Mouse (Mus musculus): ENCODE measurements around the gene Ate1. TPM values are rescaled to one million over a fixed set of nuclear protein-coding genes. Genes with fewer than 3 reads are reported as not detected.

Gene Ate1
- total RNA-seq (2023): 10 to 100 TPM; 35.6 to 37.0 TPM

DNA sequence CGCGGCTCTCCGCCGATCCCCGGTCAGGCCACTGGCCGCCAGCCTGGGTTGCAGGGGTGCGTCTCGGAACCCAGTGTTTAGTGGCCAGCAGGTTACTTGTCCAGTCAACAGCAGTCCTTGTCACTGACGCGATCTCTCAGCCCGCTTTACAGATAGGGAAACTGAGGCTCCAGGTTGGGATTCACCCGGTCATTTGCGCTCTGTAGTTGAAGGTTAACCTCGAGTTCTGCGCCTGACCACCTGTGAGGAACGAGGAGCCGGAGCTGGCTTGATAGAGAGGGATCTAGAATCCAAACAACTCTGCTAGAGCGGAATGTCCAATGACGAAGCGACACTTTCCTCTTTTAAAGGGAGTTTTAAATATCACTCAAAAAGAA is at the start of gene Ate1:
Gene Ate1 (minus strand): TSS at position 321 of the 377 bp plus-strand sequence.

Other genes with a start within 250 kb of the Ate1 start
- gene Nsmce4a, start 52.7 kb upstream of the Ate1 start, total RNA-seq (2023): 10 to 100 TPM; 60.8 to 66.4 TPM
- gene Tacc2, start 57.1 kb upstream of the Ate1 start, total RNA-seq (2023): 1 to 10 TPM; 2.4 to 4.8 TPM